Mouse (Mus musculus) lung, embryonic 16.5 days (tissue): ENCODE results near the gene Efemp2. TPM values are rescaled to one million over a fixed set of nuclear protein-coding genes. Genes with fewer than 3 reads are reported as not detected.

Source experiments
- ATAC-seq: fragments of 200-750 bp; cut with Nextera tagmentation; 2 replicates; pipeline ENCODE4 v1.8.0; 2017; ENCODE audit warnings: low read depth, mild to moderate bottlenecking, moderate library complexity
- H3K27ac ChIP-seq: fragments of 300-500 bp; sonication (generic); 2 replicates; pipeline ENCODE4 v1.5.1; 2014; ENCODE audit warnings: mild to moderate bottlenecking, control low read depth, low read length
- H3K27me3 ChIP-seq: fragments of 300-500 bp; sonication (generic); 2 replicates; pipeline ENCODE4 v1.6.1; 2014; ENCODE audit warnings: low read depth, low read length, mixed read lengths; ENCODE audit not compliant: control insufficient read depth, insufficient read depth
- H3K36me3 ChIP-seq: fragments of 300-500 bp; sonication (generic); 2 replicates; pipeline ENCODE4 v1.6.1; 2014; ENCODE audit warnings: low read length; ENCODE audit not compliant: control insufficient read depth, insufficient read depth
- H3K4me1 ChIP-seq: fragments of 300-500 bp; sonication (generic); replicated peaks from 2 replicates; pipeline ENCODE4 v1.6.1; 2014; ENCODE audit warnings: low read length, mixed read lengths; ENCODE audit not compliant: control insufficient read depth, insufficient read depth
- H3K4me2 ChIP-seq: fragments of 300-500 bp; sonication (generic); 2 replicates; pipeline ENCODE4 v1.6.1; 2014; ENCODE audit warnings: low read depth, low read length, control low read depth
- H3K4me3 ChIP-seq: fragments of 300-500 bp; sonication (generic); 2 replicates; pipeline ENCODE4 v1.5.1; 2014; ENCODE audit warnings: mild to moderate bottlenecking, low read length, control low read depth
- H3K9ac ChIP-seq: fragments of 300-500 bp; sonication (generic); 2 replicates; pipeline ENCODE4 v1.6.1; 2014; ENCODE audit warnings: low read length, control low read depth
- H3K9me3 ChIP-seq: fragments of 300-500 bp; sonication (generic); 2 replicates; pipeline ENCODE4 v1.6.1; 2016; ENCODE audit warnings: low read length; ENCODE audit not compliant: control insufficient read depth
- WGBS: fragments of 180-500 bp; shearing (Covaris S2); extraction: QIAGEN DNeasy Blood & Tissue Kit; methylation state at CpG from one replicate; pipeline ENCODE4 v1.1.7; 2014; 5-methylcytosine and 5-hydroxymethylcytosine counted together
- polyA plus RNA-seq: library from polyadenylated mRNA; unstranded; fragments of >200 nt; fragmentation: Nextera tagmentation; extraction: Ambion mirVana; gene quantifications from 2 replicates; pipeline ENCODE4 v1.2.1, GENCODE M21; 2015

Efemp2 gene
- polyA plus RNA-seq, 1 experiment from 2014 or later, result 200 TPM

DNA sequence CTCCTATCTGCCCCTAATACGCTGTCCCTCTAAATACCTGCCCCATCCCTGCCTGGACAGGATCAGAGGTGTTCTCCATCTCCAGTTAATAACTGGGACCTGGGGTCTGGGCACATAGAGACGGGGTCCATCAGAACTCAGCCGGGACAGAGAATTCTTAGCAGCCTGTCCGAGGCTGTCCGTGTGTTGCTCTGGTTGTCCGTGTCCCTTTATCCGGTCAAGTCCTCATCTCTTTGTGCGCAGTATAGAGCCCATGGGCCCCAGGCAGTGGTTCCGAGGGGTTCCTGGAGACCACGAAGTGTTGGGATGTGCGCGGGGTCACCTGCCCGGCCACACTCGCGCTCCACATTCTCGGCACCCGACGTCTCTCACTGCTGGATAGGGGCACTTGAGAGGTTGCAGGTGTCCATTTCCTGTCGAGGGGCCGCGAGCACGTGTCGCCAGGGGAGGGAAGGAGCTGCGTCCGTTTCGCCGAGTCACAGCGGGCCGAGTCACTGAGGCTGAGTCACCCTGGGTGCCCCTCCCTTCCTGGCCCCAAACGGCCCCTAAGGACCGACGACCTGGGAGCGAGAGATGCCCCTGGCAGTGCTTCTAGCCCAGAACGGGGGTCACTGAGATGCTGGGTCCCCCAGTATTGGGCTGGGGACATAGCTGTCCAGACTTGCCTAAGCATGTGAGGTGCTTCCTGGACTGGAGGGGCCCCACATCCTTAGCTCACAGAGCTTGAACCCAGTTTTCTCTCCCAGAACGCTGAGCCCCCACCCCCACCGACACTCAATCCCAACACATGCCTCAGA is 25.2 kb upstream of the Efemp2 start:
- H3K9ac ChIP-seq, result peak overlapping the region; percentile 55; the same call in 1 of the 2 replicates
- 3% methylated on average over 36 of the region's 36 CpGs for WGBS
- H3K9me3 ChIP-seq, result no peaks in the 10 kb centered on the region
- 0 out of 2 replicates have a peak, but pooled peaks have one; percentile 8 for ATAC-seq
- H3K36me3 ChIP-seq, result no peaks in the 10 kb centered on the region
- H3K27ac ChIP-seq, result no peak overlapping the region
- H3K27me3 ChIP-seq, result peaks cover 36% of the 10 kb centered on the region
- peaks cover 19% of the 10 kb centered on the region for H3K4me1 ChIP-seq
- H3K4me3 ChIP-seq, result peak overlapping the region; percentile 64
- H3K4me2 ChIP-seq, result peak overlapping the region; percentile 97

GRCm38 (mm10) chr19:5449673-5450072 is 24.1 kb upstream of the Efemp2 start:
- Histone ChIP-seq H3K27me3 (peaks cover 36% of the 10 kb centered on the region), H3K9me3 (no peaks in the 10 kb centered on the region), H3K4me3 (no peak overlapping the region), H3K27ac (no peak overlapping the region), H3K4me1 (peaks cover 19% of the 10 kb centered on the region), H3K36me3 (peaks cover 4% of the 10 kb centered on the region; the same call in 1 of the 2 replicates), H3K9ac (no peak overlapping the region), H3K4me2 (no peak overlapping the region)
- ATAC-seq, result no peak
- 78% methylated on average over 3 of the region's 3 CpGs for WGBS

- no peak for ATAC-seq
- no peaks in the 10 kb centered on the region for H3K9me3 ChIP-seq
- WGBS, result 68% methylated on average over 6 of the region's 6 CpGs
- H3K9ac ChIP-seq, result no peak overlapping the region
- peaks cover 31% of the 10 kb centered on the region for H3K4me1 ChIP-seq
- H3K4me2 ChIP-seq, result no peak overlapping the region
- H3K4me3 ChIP-seq, result no peak overlapping the region
- no peak overlapping the region for H3K27ac ChIP-seq
- peaks cover 33% of the 10 kb centered on the region for H3K27me3 ChIP-seq
- H3K36me3 ChIP-seq, result peaks cover 4% of the 10 kb centered on the region; the same call in 1 of the 2 replicates
These were observed 22.0 kb upstream of the Efemp2 start for GRCm38 (mm10) chr19:5451766-5452165.

DNA sequence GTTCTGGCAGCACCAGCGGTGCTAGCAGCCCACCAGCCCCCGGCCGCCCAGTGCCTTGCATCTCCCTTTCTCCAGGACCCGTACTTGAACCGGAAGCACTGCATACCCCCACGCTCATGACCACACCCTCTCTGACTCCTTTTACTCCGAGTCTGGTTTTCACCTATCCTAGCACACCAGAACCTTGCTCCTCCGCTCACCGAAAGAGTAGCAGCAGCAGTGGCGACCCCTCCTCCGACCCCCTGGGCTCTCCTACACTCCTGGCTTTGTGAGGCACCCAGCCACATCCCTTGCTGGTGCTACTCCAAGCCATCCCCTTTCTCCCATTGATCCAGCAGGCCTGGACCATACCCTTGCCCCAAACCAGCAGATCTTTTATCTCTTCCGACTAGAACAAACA is 18.7 kb upstream of the Efemp2 start:
- no peak overlapping the region for H3K27ac ChIP-seq
- 85% methylated on average over 12 of the region's 12 CpGs for WGBS

DNA sequence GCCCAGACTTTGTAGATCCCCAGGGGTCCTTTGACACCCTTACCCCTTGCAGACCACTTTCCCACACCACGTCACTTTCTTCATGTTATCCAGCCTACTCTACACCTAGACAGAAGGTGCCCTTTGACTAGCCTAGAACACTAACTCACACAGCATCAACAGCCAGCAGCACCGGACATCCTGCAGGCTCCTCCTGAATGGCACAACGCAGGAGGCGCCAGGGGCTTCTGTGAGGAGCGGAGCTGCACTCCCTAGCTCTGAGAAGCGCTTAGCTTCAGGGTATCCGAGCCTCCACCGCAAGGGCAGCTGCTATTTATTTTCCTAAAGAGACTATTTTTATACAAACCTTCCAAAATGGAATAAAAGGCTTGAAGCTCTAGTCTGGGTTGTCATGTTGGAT is 18.2 kb upstream of the Efemp2 start:
- H3K9ac ChIP-seq, result peak overlapping the region; percentile 92
- H3K27me3 ChIP-seq, result peaks cover 3% of the 10 kb centered on the region; the same call in 1 of the 2 replicates
- H3K9me3 ChIP-seq, result no peaks in the 10 kb centered on the region
- peaks cover 24% of the 10 kb centered on the region for H3K4me1 ChIP-seq
- peak overlapping the region; percentile 56 for H3K27ac ChIP-seq
- peaks cover 4% of the 10 kb centered on the region; the same call in 1 of the 2 replicates for H3K36me3 ChIP-seq
- peak overlapping the region; percentile 92 for H3K4me3 ChIP-seq
- ATAC-seq, result no peak
- 55% methylated on average over 8 of the region's 8 CpGs for WGBS
- peak overlapping the region; percentile 97 for H3K4me2 ChIP-seq

More for the DNA sequence above, 18.7 kb upstream of the Efemp2 start:
- peaks cover 7% of the 10 kb centered on the region for H3K27me3 ChIP-seq
- peaks cover 4% of the 10 kb centered on the region; the same call in 1 of the 2 replicates for H3K36me3 ChIP-seq
- peaks cover 21% of the 10 kb centered on the region for H3K4me1 ChIP-seq
- peak overlapping the region; percentile 97 for H3K4me2 ChIP-seq
- H3K4me3 ChIP-seq, result peak overlapping the region; percentile 92
- no peak for ATAC-seq
- peak overlapping the region; percentile 92 for H3K9ac ChIP-seq
- no peaks in the 10 kb centered on the region for H3K9me3 ChIP-seq

DNA sequence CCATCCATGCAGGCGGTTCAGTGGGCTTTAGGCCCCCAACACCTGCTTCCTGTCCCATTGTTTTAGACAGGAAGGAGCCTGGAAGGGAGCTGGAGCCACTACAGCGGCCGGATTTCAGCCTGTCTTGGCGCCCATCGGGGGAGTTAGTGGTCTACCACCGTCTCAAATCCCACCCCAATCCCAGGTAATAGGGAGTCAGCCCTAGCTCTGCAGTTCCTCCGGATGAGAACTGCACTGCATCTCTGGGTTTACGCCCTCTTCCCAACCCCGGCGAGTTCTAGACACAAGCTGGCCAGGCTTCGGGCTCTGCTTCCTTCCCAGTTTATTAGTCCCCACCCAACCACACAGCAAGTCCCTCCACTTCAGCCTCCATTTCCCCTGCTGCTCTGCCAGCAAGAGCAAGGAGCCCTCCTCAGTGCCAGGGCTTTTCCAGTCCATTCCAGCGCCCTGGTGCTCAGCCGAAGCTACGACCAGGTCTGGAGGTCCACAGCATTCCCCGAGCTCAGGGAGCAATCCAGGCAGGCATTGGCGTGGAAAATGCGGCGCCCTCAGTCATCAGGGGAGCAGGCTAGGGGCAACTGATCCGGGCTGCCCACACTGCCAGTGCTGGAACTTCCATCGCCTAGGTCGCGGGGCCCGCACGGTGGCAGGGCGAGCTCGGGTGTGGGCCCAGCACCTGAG is 17.4 kb upstream of the Efemp2 start:
- 2% methylated on average over 26 of the region's 26 CpGs for WGBS
- ATAC-seq, result peak; percentile 6; the same call in 1 of the 2 replicates
- Histone ChIP-seq H3K9me3 (no peaks in the 10 kb centered on the region), H3K36me3 (peaks cover 4% of the 10 kb centered on the region; the same call in 1 of the 2 replicates), H3K4me1 (peaks cover 29% of the 10 kb centered on the region), H3K4me3 (peak overlapping the region; percentile 92), H3K27ac (peak overlapping the region; percentile 95), H3K9ac (peak overlapping the region; percentile 92), H3K27me3 (0 out of 2 replicates have a peak, but pooled peaks cover 3% of the 10 kb centered on the region), H3K4me2 (peak overlapping the region; percentile 97)

DNA sequence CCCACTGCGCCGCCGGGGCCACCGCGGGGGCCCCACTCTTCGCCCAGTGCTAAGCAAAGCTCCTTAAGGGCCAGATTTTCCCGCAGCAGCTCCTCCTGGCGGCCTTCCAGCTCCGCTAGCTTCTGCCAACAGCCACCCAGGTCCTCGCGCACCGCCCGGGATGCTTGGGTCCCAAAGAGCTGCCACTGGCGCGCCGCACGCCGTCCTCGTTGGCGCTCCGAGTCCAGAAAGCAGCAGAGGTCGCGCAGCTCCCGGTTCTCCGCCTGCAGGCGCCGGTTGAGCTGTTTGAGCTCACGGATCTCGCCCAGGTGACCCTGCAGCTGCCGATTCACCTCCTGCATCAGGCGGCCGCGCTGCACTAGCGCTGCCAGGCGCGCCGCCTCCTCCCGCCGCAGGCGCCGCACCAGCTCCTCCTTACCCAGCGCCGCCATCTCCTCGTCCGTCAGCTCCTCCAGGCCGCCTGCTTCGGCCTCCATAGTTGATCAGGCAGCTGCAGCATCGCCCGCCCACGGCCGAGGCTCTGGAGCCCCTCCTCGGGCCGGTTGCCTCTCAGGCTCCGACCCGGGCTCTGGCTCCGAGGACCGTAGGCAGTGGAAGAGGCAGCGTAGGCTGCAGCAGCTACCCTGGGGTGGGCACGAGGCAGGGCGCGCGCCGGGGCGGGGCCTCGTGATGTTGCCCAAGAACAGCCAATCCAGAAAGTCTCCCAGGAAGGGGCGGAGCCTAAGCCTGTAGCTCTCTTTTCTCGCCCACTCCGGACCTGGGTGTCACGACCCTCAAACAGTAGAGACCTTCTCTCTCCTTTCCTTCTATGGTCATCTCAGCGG is 16.6 kb upstream of the Efemp2 start:
- H3K4me1 ChIP-seq, result peaks cover 31% of the 10 kb centered on the region
- 0 out of 2 replicates have a peak, but pooled peaks cover 3% of the 10 kb centered on the region for H3K27me3 ChIP-seq
- ATAC-seq, result peak; percentile 93
- under 1% methylated on average over 70 of the region's 70 CpGs for WGBS
- peak overlapping the region; percentile 92 for H3K4me3 ChIP-seq
- peaks cover 4% of the 10 kb centered on the region; the same call in 1 of the 2 replicates for H3K36me3 ChIP-seq
- peak overlapping the region; percentile 92 for H3K9ac ChIP-seq
- peak overlapping the region; percentile 95 for H3K27ac ChIP-seq
- peak overlapping the region; percentile 97 for H3K4me2 ChIP-seq
- no peaks in the 10 kb centered on the region for H3K9me3 ChIP-seq

GRCm38 (mm10) chr19:5457746-5458442 is 15.9 kb upstream of the Efemp2 start, which contains the start of gene Ccdc85b:
TSS of gene Ccdc85b (minus strand) at chr19:5457894.
- H3K27ac ChIP-seq, result peak within 1 kb of the TSS; percentile 95
- peaks cover 4% of the 10 kb centered on the region; the same call in 1 of the 2 replicates for H3K36me3 ChIP-seq
- 10% methylated on average over 14 of the region's 14 CpGs for WGBS
- H3K27me3 ChIP-seq, result 0 out of 2 replicates have a peak, but pooled peaks cover 3% of the 10 kb centered on the region
- peak within 1 kb of the TSS; percentile 97 for H3K4me2 ChIP-seq
- H3K9ac ChIP-seq, result peak within 1 kb of the TSS; percentile 92
- peaks cover 31% of the 10 kb centered on the region for H3K4me1 ChIP-seq
- ATAC-seq, result peak; percentile 10; the same call in 1 of the 2 replicates
- H3K9me3 ChIP-seq, result no peaks in the 10 kb centered on the region
- H3K4me3 ChIP-seq, result peak within 1 kb of the TSS; percentile 92
